Mouse (Mus musculus): ENCODE results near the gene Tecpr1. TPM values are rescaled to one million over a fixed set of nuclear protein-coding genes. Genes with fewer than 3 reads are reported as not detected.

Gene Tecpr1
- polyA plus RNA-seq, 1 experiment: 71.1 TPM

GRCm38 (mm10) chr5:144253212-144253611 lies 29.8 kb upstream of the Tecpr1 start:
- Histone ChIP-seq H3K27me3 (ENCODE audit: control insufficient read depth, insufficient read depth, low read length) (no peaks in the 10 kb centered on the region), H3K36me3 (ENCODE audit: control insufficient read depth, insufficient read depth, low read length) (no peaks in the 10 kb centered on the region), H3K4me3 (ENCODE audit: extremely low read depth, insufficient read depth, insufficient read length) (no peak overlapping the region), H3K27ac (ENCODE audit: insufficient read depth, low read length) (no peak overlapping the region), H3K4me1 (ENCODE audit: control insufficient read depth, insufficient read depth, insufficient read length) (peaks cover 24% of the 10 kb centered on the region; the same call in 1 of the 2 replicates)
- WGBS: 68% methylated on average over 4 of the region's 4 CpGs
- TF ChIP-seq CTCF (IDR thresholded peaks at IDR 0.05; ENCODE audit: extremely low read depth, insufficient read depth, insufficient read length, insufficient replicate concordance) (no peak), POLR2A (IDR thresholded peaks at IDR 0.05; ENCODE audit: low read depth, low read length) (no peak)
- DNase-seq (ENCODE audit: low read depth in 1 of 2, low spot score in 2 of 2): no peak

- TF ChIP-seq POLR2A (IDR thresholded peaks at IDR 0.05; ENCODE audit: low read depth, low read length) (no peak), CTCF (IDR thresholded peaks at IDR 0.05; ENCODE audit: extremely low read depth, insufficient read depth, insufficient read length, insufficient replicate concordance) (no peak)
- no peaks in the 10 kb centered on the region for H3K36me3 ChIP-seq (ENCODE audit: control insufficient read depth, insufficient read depth, low read length)
- peak overlapping the region; percentile 21; the same call in 1 of the 2 replicates for H3K27ac ChIP-seq (ENCODE audit: insufficient read depth, low read length)
- H3K4me3 ChIP-seq (ENCODE audit: extremely low read depth, insufficient read depth, insufficient read length): no peak overlapping the region
- H3K27me3 ChIP-seq (ENCODE audit: control insufficient read depth, insufficient read depth, low read length): no peaks in the 10 kb centered on the region
- 32% methylated on average over 13 of the region's 13 CpGs for WGBS
- DNase-seq (ENCODE audit: low read depth in 1 of 2, low spot score in 2 of 2): peak in 1 of 2 experiments; percentile 22
- H3K4me1 ChIP-seq (ENCODE audit: control insufficient read depth, insufficient read depth, insufficient read length): peaks cover 24% of the 10 kb centered on the region; the same call in 1 of the 2 replicates
Measured at GRCm38 (mm10) chr5:144251876-144252577, 28.6 kb upstream of the Tecpr1 start.

- WGBS: 76% methylated on average over 3 of the region's 3 CpGs
- H3K27me3 ChIP-seq (ENCODE audit: control insufficient read depth, insufficient read depth, low read length): no peaks in the 10 kb centered on the region
- DNase-seq (ENCODE audit: low read depth in 1 of 2, low spot score in 2 of 2): no peak
- H3K36me3 ChIP-seq (ENCODE audit: control insufficient read depth, insufficient read depth, low read length): no peaks in the 10 kb centered on the region
- H3K4me1 ChIP-seq (ENCODE audit: control insufficient read depth, insufficient read depth, insufficient read length): peaks cover 13% of the 10 kb centered on the region; the same call in 1 of the 2 replicates
- TF ChIP-seq POLR2A (IDR thresholded peaks at IDR 0.05; ENCODE audit: low read depth, low read length) (no peak), CTCF (IDR thresholded peaks at IDR 0.05; ENCODE audit: extremely low read depth, insufficient read depth, insufficient read length, insufficient replicate concordance) (peak; percentile 15; the same call in 1 of the 2 replicates)
- no peak overlapping the region for H3K27ac ChIP-seq (ENCODE audit: insufficient read depth, low read length)
- no peak overlapping the region for H3K4me3 ChIP-seq (ENCODE audit: extremely low read depth, insufficient read depth, insufficient read length)
Measured at GRCm38 (mm10) chr5:144249871-144250270, 26.5 kb upstream of the Tecpr1 start.

GRCm38 (mm10) chr5:144247906-144248585 lies 24.6 kb upstream of the Tecpr1 start:
- WGBS: 33% methylated on average over 10 of the region's 10 CpGs
- TF ChIP-seq CTCF (IDR thresholded peaks at IDR 0.05; ENCODE audit: extremely low read depth, insufficient read depth, insufficient read length, insufficient replicate concordance) (no peak), POLR2A (IDR thresholded peaks at IDR 0.05; ENCODE audit: low read depth, low read length) (no peak)
- Histone ChIP-seq H3K36me3 (ENCODE audit: control insufficient read depth, insufficient read depth, low read length) (no peaks in the 10 kb centered on the region), H3K4me1 (ENCODE audit: control insufficient read depth, insufficient read depth, insufficient read length) (peaks cover 10% of the 10 kb centered on the region; the same call in 1 of the 2 replicates), H3K27me3 (ENCODE audit: control insufficient read depth, insufficient read depth, low read length) (no peaks in the 10 kb centered on the region), H3K4me3 (ENCODE audit: extremely low read depth, insufficient read depth, insufficient read length) (no peak overlapping the region), H3K27ac (ENCODE audit: insufficient read depth, low read length) (no peak overlapping the region; the same call in 1 of the 2 replicates)
- no peak for DNase-seq (ENCODE audit: low read depth in 1 of 2, low spot score in 2 of 2)

GRCm38 (mm10) chr5:144247307-144247706 lies 23.9 kb upstream of the Tecpr1 start:
- TF ChIP-seq POLR2A (IDR thresholded peaks at IDR 0.05; ENCODE audit: low read depth, low read length): no peak
- no peak for TF ChIP-seq CTCF (IDR thresholded peaks at IDR 0.05; ENCODE audit: extremely low read depth, insufficient read depth, insufficient read length, insufficient replicate concordance)
- Histone ChIP-seq H3K27me3 (ENCODE audit: control insufficient read depth, insufficient read depth, low read length) (no peaks in the 10 kb centered on the region), H3K27ac (ENCODE audit: insufficient read depth, low read length) (no peak overlapping the region), H3K4me3 (ENCODE audit: extremely low read depth, insufficient read depth, insufficient read length) (no peak overlapping the region), H3K36me3 (ENCODE audit: control insufficient read depth, insufficient read depth, low read length) (no peaks in the 10 kb centered on the region), H3K4me1 (ENCODE audit: control insufficient read depth, insufficient read depth, insufficient read length) (peaks cover 8% of the 10 kb centered on the region; the same call in 1 of the 2 replicates)
- WGBS: 82% methylated on average over 10 of the region's 10 CpGs
- DNase-seq (ENCODE audit: low read depth in 1 of 2, low spot score in 2 of 2): no peak

GRCm38 (mm10) chr5:144246669-144247068 lies 23.3 kb upstream of the Tecpr1 start:
- Histone ChIP-seq H3K27ac (ENCODE audit: insufficient read depth, low read length) (no peak overlapping the region), H3K36me3 (ENCODE audit: control insufficient read depth, insufficient read depth, low read length) (no peaks in the 10 kb centered on the region), H3K27me3 (ENCODE audit: control insufficient read depth, insufficient read depth, low read length) (no peaks in the 10 kb centered on the region), H3K4me3 (ENCODE audit: extremely low read depth, insufficient read depth, insufficient read length) (no peak overlapping the region), H3K4me1 (ENCODE audit: control insufficient read depth, insufficient read depth, insufficient read length) (peaks cover 3% of the 10 kb centered on the region; the same call in 1 of the 2 replicates)
- 83% methylated on average over 7 of the region's 7 CpGs for WGBS
- no peak for DNase-seq (ENCODE audit: low read depth in 1 of 2, low spot score in 2 of 2)
- TF ChIP-seq CTCF (IDR thresholded peaks at IDR 0.05; ENCODE audit: extremely low read depth, insufficient read depth, insufficient read length, insufficient replicate concordance) (no peak), POLR2A (IDR thresholded peaks at IDR 0.05; ENCODE audit: low read depth, low read length) (no peak)
